Mouse (Mus musculus) cortical plate, adult 2 months (tissue): ENCODE data around the gene Tfcp2l1. TPM values are rescaled to one million over a fixed set of nuclear protein-coding genes. Genes with fewer than 3 reads are reported as not detected.

Experiments used
- H3K27ac ChIP-seq: fragments of 200-500 bp; 2 replicates; pipeline ENCODE4 v1.5.1; 2012; ENCODE audit warnings: low read length, control low read depth, inconsistent platforms; ENCODE audit not compliant: insufficient read depth
- H3K4me1 ChIP-seq: fragments of 200-500 bp; 2 replicates; pipeline ENCODE4 v1.6.1; 2011; ENCODE audit warnings: low read length; ENCODE audit not compliant: control insufficient read depth, insufficient read depth
- H3K4me3 ChIP-seq: fragments of 200-500 bp; 2 replicates; pipeline ENCODE4 v1.5.1; 2011; ENCODE audit warnings: mild to moderate bottlenecking, low read length, control low read depth; ENCODE audit not compliant: insufficient read depth
- CTCF ChIP-seq: fragments of 200-500 bp; IDR thresholded peaks from 2 replicates; pipeline ENCODE4 v1.5.1; 2011; ENCODE audit warnings: mild to moderate bottlenecking, control low read depth, low read length; ENCODE audit not compliant: insufficient read depth; ENCODE audit errors: extremely low read depth
- POLR2A ChIP-seq: fragments of 200-500 bp; IDR thresholded peaks from 2 replicates; pipeline ENCODE4 v1.6.1; 2011; ENCODE audit warnings: mild to moderate bottlenecking, low read length, control low read depth; ENCODE audit not compliant: insufficient read depth; ENCODE audit errors: extremely low read depth
- polyA plus RNA-seq: library from polyadenylated mRNA; depleted of rRNA; stranded (reverse); fragments of >200 nt; gene quantifications from 2 replicates; pipeline ENCODE4 v1.2.3, GENCODE M21; 2012

Tfcp2l1 gene
- polyA plus RNA-seq, 1 experiment: 2.4 TPM

GRCm38 (mm10) chr1:118687726-118688125 lies 60.0 kb downstream of the Tfcp2l1 start:
- TF ChIP-seq CTCF (no peak), POLR2A (no peak)
- Histone ChIP-seq H3K4me3 (no peak overlapping the region), H3K4me1 (no peaks in the 10 kb centered on the region), H3K27ac (no peak overlapping the region)

GRCm38 (mm10) chr1:118689830-118690229 lies 62.1 kb downstream of the Tfcp2l1 start:
- no peak overlapping the region for H3K27ac ChIP-seq
- H3K4me3 ChIP-seq: no peak overlapping the region
- H3K4me1 ChIP-seq: no peaks in the 10 kb centered on the region
- TF ChIP-seq POLR2A (no peak), CTCF (no peak)

- TF ChIP-seq POLR2A (no peak), CTCF (no peak)
- H3K4me1 ChIP-seq: no peaks in the 10 kb centered on the region
- H3K4me3 ChIP-seq: no peak overlapping the region
Measured at GRCm38 (mm10) chr1:118694436-118694835, 66.7 kb downstream of the Tfcp2l1 start.

GRCm38 (mm10) chr1:118697906-118698305 lies 70.2 kb downstream of the Tfcp2l1 start:
- TF ChIP-seq POLR2A (no peak), CTCF (no peak)
- Histone ChIP-seq H3K4me1 (no peaks in the 10 kb centered on the region), H3K4me3 (no peak overlapping the region), H3K27ac (no peak overlapping the region)

More at GRCm38 (mm10) chr1:118694436-118694835, 66.7 kb downstream of the Tfcp2l1 start:
- no peak overlapping the region for H3K27ac ChIP-seq

- H3K4me1 ChIP-seq: no peaks in the 10 kb centered on the region
- H3K4me3 ChIP-seq: no peak overlapping the region
- H3K27ac ChIP-seq: no peak overlapping the region
- TF ChIP-seq CTCF: no peak
- TF ChIP-seq POLR2A: no peak
Measured at GRCm38 (mm10) chr1:118699118-118699890, 71.6 kb downstream of the Tfcp2l1 start.

GRCm38 (mm10) chr1:118699961-118700360 lies 72.2 kb downstream of the Tfcp2l1 start:
- TF ChIP-seq CTCF: no peak
- no peak for TF ChIP-seq POLR2A
- no peak overlapping the region for H3K27ac ChIP-seq
- no peak overlapping the region for H3K4me3 ChIP-seq
- H3K4me1 ChIP-seq: no peaks in the 10 kb centered on the region

GRCm38 (mm10) chr1:118711606-118712005 lies 83.9 kb downstream of the Tfcp2l1 start:
- H3K4me1 ChIP-seq: no peaks in the 10 kb centered on the region
- no peak overlapping the region for H3K27ac ChIP-seq
- no peak overlapping the region for H3K4me3 ChIP-seq
- TF ChIP-seq POLR2A (no peak), CTCF (no peak)

- H3K4me1 ChIP-seq: no peaks in the 10 kb centered on the region
Measured at GRCm38 (mm10) chr1:118716225-118716624, 88.5 kb downstream of the Tfcp2l1 start.

GRCm38 (mm10) chr1:118718055-118718454 lies 90.3 kb downstream of the Tfcp2l1 start:
- Histone ChIP-seq H3K27ac (no peak overlapping the region), H3K4me1 (no peaks in the 10 kb centered on the region), H3K4me3 (no peak overlapping the region)
- TF ChIP-seq CTCF (no peak), POLR2A (no peak)

More at GRCm38 (mm10) chr1:118716225-118716624, 88.5 kb downstream of the Tfcp2l1 start:
- H3K27ac ChIP-seq: no peak overlapping the region
- H3K4me3 ChIP-seq: no peak overlapping the region
- TF ChIP-seq POLR2A (no peak), CTCF (no peak)

- H3K27ac ChIP-seq: no peak overlapping the region
- TF ChIP-seq POLR2A (no peak), CTCF (no peak)
- no peaks in the 10 kb centered on the region for H3K4me1 ChIP-seq
- H3K4me3 ChIP-seq: no peak overlapping the region
Measured at GRCm38 (mm10) chr1:118719699-118720098, 92.0 kb downstream of the Tfcp2l1 start.
